Mouse (Mus musculus) heart, adult 2 months (tissue): Measurements from ENCODE around the gene Ccdc177. TPM values are rescaled to one million over a fixed set of nuclear protein-coding genes. Genes with fewer than 3 reads are reported as not detected.

Experiments
- DNase-seq, 2 experiments: peaks; one replicate each; pipeline ENCODE4 v3.0.0; 2021
- H3K27ac ChIP-seq: fragments of 200-600 bp; 2 replicates; pipeline ENCODE4 v1.8.1; 2022
- H3K27me3 ChIP-seq: fragments of 200-500 bp; 2 replicates; pipeline ENCODE4 v1.6.1; 2012; ENCODE audit warnings: mild to moderate bottlenecking, low read length, inconsistent platforms, mixed read lengths; ENCODE audit not compliant: control insufficient read depth, insufficient read depth
- H3K36me3 ChIP-seq: fragments of 200-500 bp; 2 replicates; pipeline ENCODE4 v1.6.1; 2012; ENCODE audit warnings: low read length, inconsistent platforms; ENCODE audit not compliant: control insufficient read depth, insufficient read depth
- H3K4me1 ChIP-seq: fragments of 200-500 bp; 2 replicates; pipeline ENCODE4 v1.6.1; 2011; ENCODE audit warnings: low read length; ENCODE audit not compliant: control insufficient read depth, insufficient read depth
- H3K4me3 ChIP-seq: fragments of 200-600 bp; 2 replicates; pipeline ENCODE4 v1.8.1; 2022
- H3K79me2 ChIP-seq: fragments of 200-500 bp; replicated peaks from 2 replicates; pipeline ENCODE4 v1.6.1; 2012; ENCODE audit warnings: mild to moderate bottlenecking, inconsistent platforms, low read length, moderate library complexity, mixed read lengths; ENCODE audit not compliant: control insufficient read depth, insufficient read depth
- H3K9ac ChIP-seq: fragments of 200-500 bp; 2 replicates; pipeline ENCODE4 v1.6.1; 2012; ENCODE audit warnings: low read depth, mild to moderate bottlenecking, control low read depth, inconsistent platforms, low read length, mixed read lengths
- CTCF ChIP-seq: fragments of 200-600 bp; IDR thresholded peaks from 2 replicates; pipeline ENCODE4 v1.8.1; 2022; ENCODE audit warnings: antibody characterized with exemption, mild to moderate bottlenecking, moderate library complexity
- EP300 ChIP-seq: fragments of 200-500 bp; IDR thresholded peaks from 2 replicates; pipeline ENCODE4 v1.6.1; 2011; ENCODE audit warnings: low read depth, low read length, control low read depth; ENCODE audit not compliant: insufficient read depth
- POLR2A ChIP-seq: fragments of 200-500 bp; IDR thresholded peaks from 2 replicates; pipeline ENCODE4 v1.6.1; 2011; ENCODE audit warnings: mild to moderate bottlenecking, low read depth, low read length, control low read depth; ENCODE audit not compliant: insufficient read depth
- WGBS: fragments of 180-500 bp; shearing (Covaris S2); methylation state at CpG from one replicate; pipeline ENCODE4 v1.1.7; 2018; 5-methylcytosine and 5-hydroxymethylcytosine counted together
- intact Hi-C: fragments of 180-260 bp; cut with DNase I; formaldehyde crosslinking; loops from one replicate; pipeline ENCODE4 v1.15.1; 2025
- polyA plus RNA-seq: library from polyadenylated mRNA; depleted of rRNA; stranded (reverse); fragments of >200 nt; gene quantifications from 2 replicates; pipeline ENCODE4 v1.2.3, GENCODE M21; 2012
- total RNA-seq, 2 experiments: library from RNA; stranded (reverse); gene quantifications; 2 replicates each; pipeline ENCODE4 v1.2.3; 2021

The Ccdc177 gene
- total and polyA plus RNA-seq, 3 experiments = 0.05 TPM; not detected in 2

GRCm38 (mm10) chr12:80736464-80737282 lies 23.8 kb downstream of the Ccdc177 start:
- H3K27me3 ChIP-seq = no peaks in the 10 kb centered on the region
- peak; percentile 37 to 42 for DNase-seq
- no peaks in the 10 kb centered on the region for H3K79me2 ChIP-seq
- H3K27ac ChIP-seq = no peak overlapping the region
- peaks cover 4% of the 10 kb centered on the region; the same call in 1 of the 2 replicates for H3K4me1 ChIP-seq
- no peak overlapping the region for H3K9ac ChIP-seq
- H3K4me3 ChIP-seq = no peak overlapping the region
- H3K36me3 ChIP-seq = no peaks in the 10 kb centered on the region
- intact Hi-C loops = no loop called here
- 25% methylated on average over 13 of the region's 13 CpGs for WGBS
- TF ChIP-seq CTCF = no peak
- TF ChIP-seq EP300 = no peak
- no peak for TF ChIP-seq POLR2A

GRCm38 (mm10) chr12:80734526-80735470 lies 25.7 kb downstream of the Ccdc177 start:
- 59% methylated on average over 13 of the region's 13 CpGs for WGBS
- Histone ChIP-seq H3K4me3 (no peak overlapping the region), H3K27ac (no peak overlapping the region), H3K4me1 (peaks cover 4% of the 10 kb centered on the region; the same call in 1 of the 2 replicates), H3K79me2 (no peaks in the 10 kb centered on the region), H3K9ac (no peak overlapping the region), H3K27me3 (no peaks in the 10 kb centered on the region), H3K36me3 (no peaks in the 10 kb centered on the region)
- TF ChIP-seq POLR2A (no peak), EP300 (no peak), CTCF (no peak)
- DNase-seq = no peak
- intact Hi-C loops = no loop called here

GRCm38 (mm10) chr12:80730567-80730966 lies 29.9 kb downstream of the Ccdc177 start:
- no peak overlapping the region for H3K4me3 ChIP-seq
- DNase-seq = peak; percentile 26 to 31
- intact Hi-C loops = loop anchor here (2.0 kb wide), 1 partner anchor 28 kb away; no protein-coding TSS in a partner anchor

GRCm38 (mm10) chr12:80729758-80730530 lies 30.5 kb downstream of the Ccdc177 start:
- Histone ChIP-seq H3K79me2 (no peaks in the 10 kb centered on the region), H3K36me3 (no peaks in the 10 kb centered on the region), H3K27me3 (no peaks in the 10 kb centered on the region), H3K27ac (no peak overlapping the region), H3K4me1 (no peaks in the 10 kb centered on the region), H3K9ac (no peak overlapping the region), H3K4me3 (no peak overlapping the region)
- 68% methylated on average over 12 of the region's 12 CpGs for WGBS
- TF ChIP-seq CTCF (no peak), POLR2A (no peak), EP300 (no peak)
- DNase-seq = no peak
- intact Hi-C loops = loop anchor here (2.0 to 10.0 kb wide), 3 partner anchors 29 to 335 kb away; no protein-coding TSS in a partner anchor

More at GRCm38 (mm10) chr12:80730567-80730966, 29.9 kb downstream of the Ccdc177 start:
- H3K9ac ChIP-seq = no peak overlapping the region
- TF ChIP-seq POLR2A (no peak), CTCF (peak; percentile 66)
- 6% methylated on average over 9 of the region's 9 CpGs for WGBS
- H3K4me1 ChIP-seq = no peaks in the 10 kb centered on the region
- H3K27ac ChIP-seq = no peak overlapping the region
- H3K79me2 ChIP-seq = no peaks in the 10 kb centered on the region
- no peaks in the 10 kb centered on the region for H3K27me3 ChIP-seq
- H3K36me3 ChIP-seq = no peaks in the 10 kb centered on the region

GRCm38 (mm10) chr12:80728814-80729213 lies 31.7 kb downstream of the Ccdc177 start:
- H3K27me3 ChIP-seq = no peaks in the 10 kb centered on the region
- no peak overlapping the region for H3K9ac ChIP-seq
- intact Hi-C loops = loop anchor here (5.0 to 10.0 kb wide), 2 partner anchors 232 to 334 kb away; no protein-coding TSS in a partner anchor
- no peak overlapping the region for H3K27ac ChIP-seq
- 44% methylated on average over 2 of the region's 2 CpGs for WGBS
- H3K36me3 ChIP-seq = no peaks in the 10 kb centered on the region
- TF ChIP-seq POLR2A = no peak
- peak; percentile 61 for TF ChIP-seq CTCF
- H3K4me3 ChIP-seq = no peak overlapping the region
- no peak for DNase-seq
- no peaks in the 10 kb centered on the region for H3K4me1 ChIP-seq
- no peaks in the 10 kb centered on the region for H3K79me2 ChIP-seq
